Mouse (Mus musculus): Measurements from ENCODE around the gene Dram1.

Dram1 gene

DNA sequence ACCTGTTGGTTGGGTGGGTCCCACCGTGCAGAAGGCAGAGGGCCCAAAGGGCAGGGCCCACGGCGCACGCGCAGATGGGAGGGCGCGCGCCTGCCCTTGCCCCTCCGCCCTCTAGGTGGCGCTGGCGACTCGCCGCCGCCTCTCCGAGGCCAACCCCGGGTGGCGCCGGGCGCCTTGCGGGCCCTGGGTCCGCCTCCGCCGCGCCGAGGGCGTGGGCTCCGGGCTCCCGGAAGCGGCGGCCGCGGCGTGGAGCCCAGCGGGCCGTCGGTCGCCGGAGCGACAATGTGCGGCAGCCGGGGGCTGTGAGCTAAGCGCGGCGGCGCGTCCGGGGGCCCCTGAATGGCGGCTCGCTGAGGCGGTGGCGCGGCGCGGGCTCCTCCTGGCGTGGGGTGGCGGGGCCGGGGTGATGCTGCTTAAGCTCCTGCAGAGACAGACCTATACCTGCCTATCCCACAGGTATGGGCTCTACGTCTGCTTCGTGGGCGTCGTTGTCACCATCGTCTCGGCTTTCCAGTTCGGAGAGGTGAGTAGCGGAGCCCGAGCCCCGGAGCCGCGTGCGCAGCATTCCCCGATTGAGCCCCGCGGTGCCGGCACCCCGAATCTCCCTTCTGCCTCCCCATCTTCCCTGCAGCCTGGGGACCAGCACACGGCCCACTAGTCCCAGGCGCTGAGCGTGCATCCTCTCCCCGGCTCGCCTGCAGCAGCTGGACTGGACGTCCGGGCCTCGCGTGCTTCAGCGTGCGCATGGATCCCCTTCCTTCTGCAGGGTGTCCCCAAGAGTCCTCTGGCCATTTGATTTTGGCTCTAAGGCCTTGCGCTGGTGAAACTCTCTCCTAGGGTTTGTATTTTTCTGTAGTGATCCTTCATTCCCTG lies at the start of gene Dram1, which contains the start of gene Gnptab:
Gene Dram1, minus strand, starts transcription at position 68 of the 873 bp plus-strand sequence.
Gene Gnptab, plus strand, starts transcription at position 120 of the 873 bp plus-strand sequence.
- peak; percentile 84 for DNase-seq (ENCODE audit: low spot score)

DNA sequence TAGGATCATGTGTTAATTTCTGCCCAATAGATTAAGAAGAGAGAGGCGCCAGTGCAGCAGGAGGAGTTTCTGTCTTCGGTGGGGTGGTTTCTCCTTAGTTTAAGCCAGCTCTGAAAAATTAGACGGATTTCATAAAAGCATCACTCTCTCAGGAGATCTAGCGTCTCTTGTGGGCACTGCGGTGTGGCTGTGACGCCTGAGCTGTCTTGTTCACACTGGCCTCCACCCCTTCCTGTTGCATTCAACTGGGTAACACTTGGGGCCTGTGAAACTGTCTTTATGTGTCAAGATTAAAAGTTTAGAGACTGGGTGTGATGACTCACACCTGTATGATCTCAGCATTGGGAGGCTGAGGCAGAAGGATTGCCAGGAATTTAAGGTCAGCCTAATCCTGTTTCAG lies 49.1 kb upstream of the Dram1 start:
- DNase-seq (ENCODE audit: low spot score) = no peak

DNA sequence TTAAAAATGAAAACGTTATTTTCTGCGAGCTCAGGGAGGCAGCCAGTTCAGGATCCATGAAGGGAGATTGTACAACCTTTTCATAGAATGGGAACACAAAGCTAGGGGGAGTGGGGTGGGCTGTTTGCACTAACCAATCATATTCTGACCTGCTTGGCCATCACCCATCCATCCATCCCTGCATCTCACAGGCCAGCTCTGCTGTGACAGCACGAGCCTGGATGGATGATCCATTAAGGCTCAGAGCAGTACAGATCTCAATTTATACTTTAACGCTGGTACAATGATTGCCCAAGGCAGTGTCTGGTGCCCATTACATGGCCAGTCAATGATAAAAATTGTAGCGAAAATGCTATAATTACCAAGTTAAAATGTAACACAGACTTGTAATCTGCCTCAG lies 48.0 kb upstream of the Dram1 start:
- DNase-seq (ENCODE audit: low spot score) = no peak

DNA sequence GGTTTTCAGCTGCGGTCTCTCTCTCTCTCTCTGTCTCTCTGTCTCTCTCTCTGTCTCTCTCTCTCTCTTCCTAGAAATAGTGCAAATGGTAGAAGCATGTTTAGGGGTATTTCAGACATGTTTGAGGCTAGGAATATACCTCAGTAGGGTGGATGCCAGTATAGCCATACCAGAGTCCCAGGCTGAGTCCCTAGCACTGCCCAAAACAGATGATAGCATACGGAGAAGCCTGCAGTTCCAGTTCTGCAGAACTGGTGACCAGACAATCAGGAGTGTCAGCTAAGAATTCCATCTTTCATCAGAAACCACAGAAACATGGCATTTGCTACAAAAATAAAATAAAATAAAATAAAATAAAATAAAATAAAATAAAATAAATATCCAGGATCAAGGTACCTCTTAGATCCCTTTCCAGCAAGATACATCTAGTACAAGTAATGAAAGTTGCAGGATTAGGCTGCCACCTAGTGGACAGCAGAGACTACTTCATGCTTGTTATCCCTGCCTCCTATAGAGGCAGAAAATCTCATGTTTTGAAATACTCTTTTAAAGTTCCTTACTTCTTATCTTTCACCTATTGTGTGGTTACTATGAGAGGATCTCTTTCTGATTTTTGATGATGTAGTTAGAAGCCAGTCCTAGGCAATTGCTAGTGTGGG lies 47.4 kb upstream of the Dram1 start:
- DNase-seq (ENCODE audit: low spot score) = peak; percentile 63

DNA sequence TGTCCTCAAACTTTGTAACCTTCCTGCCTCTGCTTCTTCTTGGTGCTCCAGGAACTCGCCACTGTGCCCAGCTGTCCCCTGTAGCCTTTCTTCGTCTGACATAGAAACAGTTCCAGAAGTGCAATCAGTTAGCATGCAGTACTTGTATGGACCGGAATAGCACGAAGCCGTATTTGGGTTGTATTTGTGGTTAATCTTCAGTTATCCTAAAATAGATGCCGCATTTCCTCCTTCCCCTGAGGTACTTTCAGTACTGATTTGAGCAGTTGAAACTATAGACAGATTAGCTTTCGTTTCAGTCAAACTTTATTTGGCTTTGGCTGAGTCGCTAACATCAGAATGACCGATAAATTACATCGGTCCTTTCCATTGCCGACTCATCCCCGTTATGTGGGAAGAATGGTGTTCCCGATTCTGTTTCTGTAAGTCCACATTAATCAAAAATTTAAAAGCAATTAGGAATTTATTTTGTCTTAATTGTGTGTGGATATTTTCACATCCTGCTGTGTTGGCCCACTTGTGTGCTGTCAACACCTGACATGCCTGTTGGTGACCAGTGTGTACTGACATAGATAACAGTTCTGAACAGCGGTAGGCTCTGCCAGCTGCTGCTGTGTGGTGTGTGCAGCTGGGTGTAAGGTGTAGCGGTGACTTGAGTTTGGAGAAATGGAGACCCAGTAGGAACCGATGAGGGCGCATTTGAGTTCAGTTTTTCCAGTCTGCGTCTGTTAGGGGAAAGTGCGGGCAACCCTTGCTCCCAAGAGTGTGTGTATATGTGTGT lies 42.0 kb upstream of the Dram1 start:
- no peak for DNase-seq (ENCODE audit: low spot score)

DNA sequence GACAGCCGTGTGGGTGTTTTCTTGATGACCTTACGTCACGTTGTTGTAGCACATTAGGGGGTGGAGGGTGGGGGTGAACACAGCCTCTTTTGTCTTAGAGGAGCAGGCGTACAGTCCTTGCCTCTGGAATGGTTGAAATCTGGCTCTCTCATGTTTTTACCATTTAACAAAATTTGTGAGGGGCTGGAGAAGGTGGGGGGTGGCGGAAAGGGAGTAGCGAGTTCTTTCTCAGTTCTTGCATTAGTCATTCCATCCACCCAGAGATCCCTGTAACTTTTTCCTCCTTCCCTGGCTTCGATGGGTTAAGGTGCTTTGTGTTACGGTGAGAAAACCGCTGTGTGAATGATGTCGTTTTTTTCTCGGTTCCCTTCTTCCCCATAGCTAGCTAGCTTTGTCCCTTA lies 41.3 kb upstream of the Dram1 start:
- DNase-seq (ENCODE audit: low spot score) = no peak

DNA sequence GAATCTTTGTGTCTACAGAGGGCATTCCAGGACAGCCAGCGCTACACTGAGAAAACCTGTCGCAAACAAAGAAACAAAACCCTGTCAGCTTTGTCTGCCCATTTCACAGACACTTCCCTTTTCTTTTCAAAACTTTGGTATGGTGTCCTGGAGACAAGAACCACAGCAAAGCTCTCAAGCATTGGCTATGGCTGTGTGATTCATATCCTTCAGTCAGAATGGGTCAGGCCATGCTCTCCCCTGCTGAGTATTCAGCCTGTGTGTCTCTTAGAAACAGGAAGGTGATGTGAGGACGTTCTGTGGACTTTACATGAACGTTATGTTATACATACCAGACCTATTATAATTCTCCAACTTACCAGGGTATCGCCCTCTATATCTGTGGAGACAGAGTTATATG lies 38.8 kb upstream of the Dram1 start:
- DNase-seq (ENCODE audit: low spot score) = no peak

DNA sequence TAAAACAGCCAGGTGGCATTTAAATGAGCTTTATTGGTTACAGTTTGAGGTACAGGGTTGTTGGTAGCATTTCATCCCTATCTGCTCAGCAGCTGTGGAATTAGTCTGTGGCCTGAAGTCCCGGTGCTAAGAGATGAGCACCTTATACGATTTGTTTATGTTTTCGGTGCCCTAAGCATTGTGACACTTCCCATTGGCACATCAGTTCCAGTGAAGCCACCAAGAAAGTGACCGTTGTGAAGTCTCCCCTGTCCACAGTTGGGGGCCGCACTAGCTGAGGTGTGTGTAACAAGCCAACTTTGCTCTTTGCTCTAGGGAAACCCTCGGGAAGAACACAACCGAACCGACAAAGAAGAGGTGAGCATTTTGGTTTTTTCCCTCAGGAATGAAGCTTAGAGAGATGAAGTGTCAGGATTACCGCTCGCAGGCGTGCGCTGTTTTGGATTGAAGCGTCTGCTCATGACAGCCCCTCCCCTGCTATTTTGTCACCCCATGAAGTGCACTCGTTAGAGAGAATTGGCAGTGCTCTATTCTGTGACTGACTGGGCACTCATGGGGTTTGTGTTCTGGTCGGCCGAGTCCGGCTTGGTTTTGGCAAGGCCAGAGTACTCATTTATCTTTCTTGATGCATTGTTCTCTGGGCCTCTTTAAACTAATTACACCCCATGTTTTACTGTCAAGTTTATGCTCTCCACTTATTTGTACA lies 33.6 kb upstream of the Dram1 start:
- no peak for DNase-seq (ENCODE audit: low spot score)

DNA sequence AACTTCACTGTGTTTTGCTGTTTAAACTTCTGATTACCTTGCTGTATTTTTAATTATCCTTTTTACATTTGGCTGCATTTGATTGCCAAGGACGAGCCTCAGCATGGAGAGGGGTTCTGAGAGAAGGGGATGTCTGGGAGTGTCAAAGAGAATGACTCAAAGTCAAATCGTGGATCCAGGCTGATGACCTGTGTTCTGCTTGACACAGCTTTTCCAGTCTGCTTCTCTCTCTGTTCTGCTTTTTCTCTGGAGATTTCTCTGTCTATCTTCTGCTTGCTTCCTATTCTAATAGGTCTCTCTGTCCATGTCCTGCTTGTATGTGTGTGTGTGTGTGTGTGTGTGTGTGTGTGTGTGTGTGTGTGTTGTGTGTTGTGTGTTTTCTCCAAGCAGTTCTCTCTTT lies 30.9 kb upstream of the Dram1 start:
- no peak for DNase-seq (ENCODE audit: low spot score)

DNA sequence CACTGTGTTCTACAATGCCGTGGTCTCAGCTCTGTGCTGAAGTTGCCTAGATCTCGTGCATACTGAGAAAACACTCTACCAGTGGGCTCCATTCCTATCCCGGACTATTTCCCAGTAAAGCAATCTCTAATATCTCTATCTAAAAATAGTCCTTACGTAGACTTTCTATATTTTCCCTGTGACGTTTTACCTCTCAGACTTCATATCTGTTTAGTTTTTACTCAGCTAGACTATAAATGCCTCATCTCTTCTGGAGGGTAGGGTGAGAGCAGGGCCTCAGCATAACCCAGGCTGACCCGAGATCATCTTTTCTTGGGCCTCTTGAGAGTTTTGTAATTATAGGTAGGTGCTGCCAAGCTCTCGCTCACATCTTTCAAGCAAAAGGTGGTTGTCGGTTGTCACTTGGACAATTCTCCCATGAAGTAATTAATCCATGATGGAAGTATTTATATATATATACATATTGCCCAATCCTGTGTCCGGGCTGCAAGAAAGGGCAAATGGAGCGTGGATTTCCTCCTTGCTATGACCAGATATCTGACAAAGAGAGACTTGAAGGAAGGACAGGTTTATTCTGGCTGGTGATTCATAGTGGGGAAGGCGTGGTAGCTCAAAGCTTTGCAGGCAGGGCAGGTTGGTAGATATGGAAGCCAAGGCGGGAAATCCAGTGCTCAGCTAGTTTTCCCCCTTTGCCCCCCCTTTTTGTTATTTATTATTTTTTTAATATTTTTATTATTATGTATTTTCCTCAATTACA lies 29.2 kb upstream of the Dram1 start:
- peak; percentile 7 for DNase-seq (ENCODE audit: low spot score)

DNA sequence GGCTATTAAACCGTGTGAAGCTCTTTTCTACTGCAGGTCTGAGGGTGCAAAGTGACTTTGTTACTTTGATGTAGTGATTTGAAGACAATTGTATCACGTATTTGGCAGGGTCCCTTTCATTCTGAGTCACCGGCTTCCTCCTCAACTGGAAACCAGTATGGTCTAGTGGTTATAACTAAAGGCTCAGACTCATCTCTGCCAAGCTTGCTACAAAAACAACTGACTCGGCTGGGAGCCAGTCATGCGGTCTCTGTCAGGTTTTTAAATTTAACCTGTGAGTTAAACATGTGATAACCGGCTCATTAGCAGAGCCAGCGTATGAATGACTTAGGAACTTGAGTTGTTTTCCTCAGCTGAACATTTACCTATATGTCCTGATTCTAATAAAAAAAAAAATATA lies 26.9 kb upstream of the Dram1 start:
- no peak for DNase-seq (ENCODE audit: low spot score)

DNA sequence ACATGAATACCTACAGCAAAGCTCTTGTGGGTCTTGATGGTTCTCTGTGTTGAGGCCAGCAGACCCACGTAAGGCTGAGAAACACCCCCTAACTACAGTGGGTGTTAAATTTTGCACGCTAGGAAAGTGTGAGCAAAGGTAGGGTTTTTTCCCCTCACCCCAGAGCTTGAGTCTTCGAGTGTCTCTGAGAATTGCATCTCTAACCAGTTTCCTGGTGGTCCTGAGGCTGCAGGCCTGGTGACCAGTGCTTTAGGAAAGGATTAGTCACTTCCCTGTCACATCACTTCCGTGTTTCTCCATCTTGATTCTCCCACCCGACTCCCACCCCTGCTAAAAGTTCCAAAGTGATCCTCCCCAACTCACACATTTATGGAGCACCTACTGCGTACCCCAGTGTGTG lies 25.3 kb upstream of the Dram1 start:
- DNase-seq (ENCODE audit: low spot score) = no peak

DNA sequence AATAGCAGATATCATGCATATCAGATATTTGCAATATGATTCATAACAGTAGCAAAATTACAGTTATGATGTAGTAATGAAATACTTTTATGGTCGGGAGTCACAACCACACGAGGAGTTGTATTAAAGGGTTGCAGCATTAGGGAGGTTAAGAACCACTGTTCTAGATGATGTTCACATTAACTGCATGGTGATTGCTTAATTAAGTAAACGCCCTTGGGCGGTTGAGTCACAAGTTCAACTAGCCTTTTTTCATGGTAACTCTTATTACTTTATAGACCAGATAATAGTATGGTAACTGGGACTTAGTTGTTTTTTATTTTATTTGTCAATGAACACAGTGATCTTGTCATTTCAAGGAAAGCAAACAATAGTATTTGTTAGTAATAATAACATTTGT lies 24.1 kb upstream of the Dram1 start:
- DNase-seq (ENCODE audit: low spot score) = no peak

DNA sequence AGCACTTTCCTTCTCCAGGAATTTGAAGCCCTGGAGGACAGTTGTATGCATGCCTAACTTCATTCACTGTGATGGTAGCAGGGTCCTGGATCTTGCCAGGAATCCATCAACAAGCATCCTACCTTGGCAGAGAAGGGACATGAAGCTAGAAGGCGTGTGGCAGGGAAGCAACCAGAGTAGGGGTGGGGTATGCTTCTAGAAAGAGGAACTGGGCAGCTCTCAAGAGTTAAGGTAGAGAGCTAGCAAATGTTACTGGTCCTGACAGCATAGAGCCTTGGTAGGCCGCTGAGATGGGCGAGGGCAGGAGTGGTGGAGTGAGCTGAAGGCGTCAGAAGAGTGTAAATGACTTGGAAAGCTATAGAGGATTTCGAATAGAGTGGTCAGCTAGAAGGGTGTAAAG lies 20.4 kb upstream of the Dram1 start:
- DNase-seq (ENCODE audit: low spot score) = no peak

DNA sequence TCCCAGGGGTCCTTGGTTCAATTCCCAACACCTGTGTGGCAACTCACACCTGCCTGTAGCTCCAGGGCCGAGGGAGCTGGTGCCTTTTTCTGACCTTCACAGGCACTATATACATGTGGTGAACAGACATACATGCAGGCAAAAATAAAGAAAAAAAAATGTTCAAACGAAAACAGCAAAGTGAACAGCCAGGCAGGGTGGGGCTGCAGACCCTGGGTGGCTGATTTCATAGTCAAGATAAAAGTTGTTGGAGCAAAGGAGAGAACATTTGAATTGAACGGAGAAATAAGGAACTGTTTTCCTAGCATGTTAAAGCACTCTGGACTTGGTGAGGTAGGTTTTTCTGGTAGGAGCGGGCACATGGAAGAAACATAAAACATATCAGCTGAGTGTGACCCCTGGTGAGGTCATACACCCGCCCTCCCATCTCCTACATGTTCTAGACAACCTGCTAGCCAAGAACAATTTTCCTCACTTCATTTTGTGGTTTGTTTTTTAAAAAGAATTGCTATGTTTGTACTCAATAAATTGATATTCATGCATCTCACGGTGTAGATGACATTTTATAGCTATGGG lies 19.9 kb upstream of the Dram1 start:
- DNase-seq (ENCODE audit: low spot score) = no peak

DNA sequence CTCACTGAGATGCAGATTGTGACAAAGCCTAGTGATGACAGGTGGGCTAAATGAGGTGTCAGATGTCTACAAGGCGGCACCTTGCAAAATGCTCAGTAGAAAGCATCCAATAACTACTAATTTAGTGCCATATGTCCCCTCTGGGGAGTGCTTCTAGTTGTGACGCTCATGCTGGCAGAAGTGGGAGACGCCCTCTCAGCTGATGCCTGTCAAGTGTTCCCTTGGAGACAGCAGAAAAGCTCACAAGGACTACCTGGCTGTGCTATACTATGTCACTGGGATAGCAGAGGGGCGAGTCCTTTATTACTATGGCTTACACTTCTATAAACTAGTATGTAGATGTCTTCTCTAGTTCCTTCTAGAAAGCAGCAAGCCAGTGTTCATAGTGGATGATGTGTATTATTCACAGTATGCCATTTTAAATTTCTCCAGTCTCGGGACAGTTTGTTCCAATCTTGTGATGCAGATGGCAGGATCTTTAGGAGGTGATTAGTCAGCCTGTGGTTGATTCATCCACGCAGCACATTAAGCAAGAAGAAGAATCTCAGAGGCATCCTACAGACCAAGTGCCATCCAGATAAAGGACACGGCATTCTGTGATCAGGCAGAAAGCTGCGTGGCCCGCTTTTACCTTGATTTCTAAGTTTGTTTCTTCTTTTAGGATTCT lies 13.4 kb upstream of the Dram1 start:
- no peak for DNase-seq (ENCODE audit: low spot score)

DNA sequence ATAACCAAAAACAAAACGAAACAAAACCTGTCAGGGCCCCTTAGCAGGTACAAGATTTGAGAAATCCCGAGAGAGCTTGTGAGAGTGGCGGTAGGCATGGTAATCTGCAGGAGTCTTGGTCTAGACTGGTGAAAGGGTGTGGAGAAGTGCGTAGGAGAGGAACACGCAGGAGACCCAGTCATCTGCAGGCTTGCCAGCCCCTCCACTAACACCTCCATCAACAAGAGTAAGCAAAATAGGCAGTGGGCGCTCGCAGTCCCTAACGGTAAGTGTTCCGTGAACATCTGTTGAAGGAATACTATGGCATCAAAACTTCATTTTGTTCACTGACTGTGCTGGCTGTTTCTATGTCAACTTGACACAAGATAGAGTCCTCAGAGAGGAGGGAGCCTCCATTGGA lies 12.6 kb upstream of the Dram1 start:
- no peak for DNase-seq (ENCODE audit: low spot score)

DNA sequence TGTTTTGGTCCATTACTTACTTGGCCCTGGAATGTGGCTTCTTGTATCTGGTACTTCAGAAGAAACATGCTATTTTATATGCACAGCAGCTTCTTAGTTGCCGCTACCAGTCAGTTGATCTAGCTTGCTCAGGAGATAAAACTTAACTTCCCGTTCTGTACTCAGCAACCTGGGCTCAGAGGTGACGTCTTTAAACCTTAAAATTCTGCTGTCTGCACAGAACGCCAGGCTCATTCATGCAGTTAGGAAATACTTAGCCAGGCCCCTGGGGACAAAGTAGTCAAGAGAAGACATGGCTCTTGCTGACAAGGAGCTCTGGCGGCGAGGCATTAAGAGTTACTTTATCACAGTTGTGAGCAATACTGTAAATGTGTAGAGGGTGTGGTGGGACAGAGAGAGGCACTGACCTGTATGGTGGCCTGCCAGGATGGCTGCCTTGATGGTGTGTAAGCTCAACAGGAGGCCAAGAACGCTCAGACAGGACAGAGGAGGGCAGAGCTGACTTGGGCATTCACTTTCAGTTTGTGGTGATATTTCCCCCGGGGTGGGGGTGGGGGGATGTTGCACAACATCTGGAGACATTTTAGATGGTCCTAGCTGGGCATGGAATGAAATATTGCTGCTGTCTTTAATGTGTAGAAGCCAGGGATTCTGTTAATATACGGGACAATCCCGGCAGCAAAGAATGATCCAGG lies 11.4 kb upstream of the Dram1 start:
- no peak for DNase-seq (ENCODE audit: low spot score)

DNA sequence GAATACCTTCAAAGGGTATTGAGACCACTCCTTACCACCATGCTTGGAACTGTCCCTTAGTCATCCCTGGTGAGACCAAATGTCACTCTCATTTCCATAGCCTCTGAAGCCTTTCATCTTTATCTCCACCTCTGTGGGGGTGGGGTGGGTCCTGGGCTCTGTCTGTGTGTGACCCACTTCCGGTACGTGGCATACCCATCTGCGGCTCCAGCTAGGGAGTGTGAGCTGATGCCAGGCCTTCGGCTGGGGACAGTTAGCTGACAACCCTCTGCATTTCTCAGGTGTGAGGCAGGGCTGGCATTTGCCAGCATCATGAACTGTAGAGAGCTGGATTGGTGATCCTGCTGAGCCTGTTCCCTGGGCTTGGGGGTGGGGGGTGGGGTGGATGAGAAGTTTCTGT lies 10.7 kb upstream of the Dram1 start:
- no peak for DNase-seq (ENCODE audit: low spot score)

DNA sequence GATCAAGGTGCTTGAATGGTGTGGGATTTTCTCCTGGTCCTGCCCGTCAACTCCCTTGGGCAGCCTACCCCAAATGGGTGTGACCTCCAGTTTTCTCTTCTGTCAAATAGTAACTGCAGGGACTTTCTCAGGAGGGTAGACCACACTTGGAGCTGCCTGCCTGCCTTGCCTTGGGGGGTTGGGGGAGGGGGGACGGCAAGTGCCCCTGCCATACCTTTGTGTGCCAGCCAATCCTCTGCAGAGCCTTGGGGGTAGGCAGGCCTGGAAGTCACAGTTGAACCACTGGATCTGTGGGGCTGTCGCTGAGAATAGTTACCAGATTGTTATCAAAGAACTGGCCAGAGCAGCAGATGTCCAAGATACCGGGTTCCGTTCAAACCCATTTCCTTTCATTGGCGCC lies 7.4 kb upstream of the Dram1 start:
- DNase-seq (ENCODE audit: low spot score) = no peak

Measured in urinary bladder, postnatal 14 days (tissue).